Mouse (Mus musculus): ENCODE results near the gene Fbxl21. TPM values are rescaled to one million over a fixed set of nuclear protein-coding genes. Genes with fewer than 3 reads are reported as not detected.

The Fbxl21 gene
- total RNA-seq, 2 experiments from 2014 or later, result 7.1 to 8.3 TPM

DNA sequence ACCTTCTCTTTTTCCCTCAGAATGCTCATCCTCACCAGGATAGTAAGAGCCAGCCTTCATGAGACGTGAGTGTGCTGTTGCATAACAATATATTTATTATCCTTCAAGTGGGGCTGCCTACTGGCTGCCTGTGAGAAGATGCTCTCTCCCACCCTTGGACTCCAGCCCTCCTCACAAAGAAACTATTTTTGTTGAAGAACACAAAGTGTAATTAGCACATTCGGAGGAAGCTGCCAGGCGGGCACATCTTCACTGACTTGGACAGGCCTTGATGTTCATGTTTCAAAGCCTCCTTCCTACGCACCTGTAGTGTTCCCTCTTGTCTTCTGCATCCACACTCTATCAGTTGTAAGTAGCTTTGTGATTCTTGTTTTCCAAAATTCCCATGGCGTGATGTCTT lies 58.2 kb downstream of the Fbxl21 start:
- no peak for DNase-seq (ENCODE audit: low spot score in 2 of 2)

- DNase-seq (ENCODE audit: low spot score in 2 of 2), result no peak
Observed at GRCm38 (mm10) chr13:56581512-56581911, 59.2 kb downstream of the Fbxl21 start.

DNA sequence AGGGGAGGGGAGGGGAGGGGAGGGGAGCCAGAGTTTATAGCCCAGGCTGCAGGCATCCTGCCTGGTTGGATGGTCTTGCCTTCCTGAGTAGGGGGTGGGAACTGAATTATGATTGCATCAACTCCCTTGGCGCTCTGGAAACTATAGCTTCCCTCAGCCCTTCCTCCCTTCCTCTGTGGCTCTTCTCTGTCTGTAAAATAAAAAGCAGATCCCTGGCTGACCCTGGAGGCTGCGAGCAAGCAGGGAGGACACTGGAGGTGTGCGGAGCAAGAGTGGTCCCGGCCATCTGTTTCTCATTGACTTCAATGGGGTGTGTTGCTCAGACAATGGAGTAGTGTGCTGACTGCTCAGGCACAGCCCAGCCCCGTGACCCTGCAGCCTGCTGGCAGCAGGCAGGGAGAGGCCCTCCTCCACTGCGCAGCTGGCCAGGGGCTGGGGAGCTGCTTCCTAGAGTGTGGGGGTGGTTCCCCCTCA lies 59.7 kb downstream of the Fbxl21 start:
- DNase-seq (ENCODE audit: low spot score in 2 of 2), result peak in 1 of 2 experiments; percentile 21

- DNase-seq (ENCODE audit: low spot score in 2 of 2), result no peak
Observed at GRCm38 (mm10) chr13:56582720-56583119, 60.4 kb downstream of the Fbxl21 start.

GRCm38 (mm10) chr13:56586046-56586445 lies 63.8 kb downstream of the Fbxl21 start:
- DNase-seq (ENCODE audit: low spot score in 2 of 2), result no peak

Other genes with a start within 250 kb of the Fbxl21 start
- gene Cxcl14, start 225.9 kb upstream of the Fbxl21 start, total RNA-seq (2021), result 10 to 100 TPM; 28.0 to 30.1 TPM
- gene Gm3045, start 95.9 kb upstream of the Fbxl21 start, total RNA-seq (2021), result not detected
- under 1 TPM; 0.42 to 0.76 TPM for gene Slc25a48, start 84.1 kb upstream of the Fbxl21 start, total RNA-seq (2021)
- gene Il9, start 40.2 kb upstream of the Fbxl21 start, total RNA-seq (2021), result not detected
- 10 to 100 TPM in 1 of 2 experiments, under 1 TPM in 1; 0.98 to 24.8 TPM for gene Lect2, start 26.0 kb downstream of the Fbxl21 start, total RNA-seq (2021)
- 10 to 100 TPM; 52.0 to 53.4 TPM for gene Tgfbi, start 87.1 kb downstream of the Fbxl21 start, total RNA-seq (2021)
- 10 to 100 TPM; 80.4 to 81.3 TPM for gene Smad5, start 180.5 kb downstream of the Fbxl21 start, total RNA-seq (2021)
- under 1 TPM in 1 of 2 experiments, not detected in 1; 0.28 TPM for gene Gm45623, start 231.4 kb downstream of the Fbxl21 start, total RNA-seq (2021)